Mouse (Mus musculus): Measurements from ENCODE around the gene St8sia6.

GRCm38 (mm10) chr2:13722241-13722640 is 71.6 kb downstream of the St8sia6 start:
- TF ChIP-seq POLR2A (IDR thresholded peaks at IDR 0.05; ENCODE audit: insufficient read length, low read depth) (no peak), MAX (IDR thresholded peaks at IDR 0.05; ENCODE audit: low read depth) (no peak), POLR2AphosphoS2 (IDR thresholded peaks at IDR 0.05; ENCODE audit: insufficient read length, low read depth) (no peak), USF1 (IDR thresholded peaks at IDR 0.05; ENCODE audit: low read depth) (no peak), REST (IDR thresholded peaks at IDR 0.05; ENCODE audit: insufficient read depth, insufficient read length) (no peak), E2F4 (IDR thresholded peaks at IDR 0.05; ENCODE audit: insufficient read depth) (no peak), TCF12 (IDR thresholded peaks at IDR 0.05; ENCODE audit: insufficient read depth, poor library complexity, severe bottlenecking) (no peak)
